Mouse (Mus musculus) CH12.LX (cell line): ENCODE measurements around the gene Zswim1. TPM values are rescaled to one million over a fixed set of nuclear protein-coding genes. Genes with fewer than 3 reads are reported as not detected.

Experiments used
- DNase-seq: peaks from one replicate; pipeline ENCODE4 v3.0.0-alpha.2; 2013; ENCODE audit errors: extremely low read depth
- H3K27ac ChIP-seq: 2 replicates; pipeline ENCODE4 v1.5.1; 2012; ENCODE audit warnings: low read depth, mild to moderate bottlenecking, control low read depth, moderate library complexity; ENCODE audit not compliant: insufficient read depth
- H3K27me3 ChIP-seq: replicated peaks from 2 replicates; pipeline ENCODE3; 2012; ENCODE audit warnings: inconsistent platforms
- H3K36me3 ChIP-seq, 2 experiments: replicated peaks in 1 of 2; 2 replicates each; pipeline versions ENCODE3 to v1.6.1; 2012; ENCODE audit warnings: inconsistent platforms in 1 of 2, low read length in 1 of 2, mild to moderate bottlenecking in 1 of 2, mixed read lengths in 1 of 2, moderate library complexity in 1 of 2; ENCODE audit not compliant: control insufficient read depth in 1 of 2, insufficient read depth in 1 of 2
- H3K4me1 ChIP-seq, 2 experiments: 2 replicates each; pipeline ENCODE4 v1.6.1; 2012; ENCODE audit warnings: inconsistent platforms in 1 of 2, moderate library complexity in 1 of 2; ENCODE audit not compliant: insufficient read depth in 2 of 2, control insufficient read depth in 1 of 2
- H3K4me2 ChIP-seq: 2 replicates; pipeline ENCODE4 v1.6.1; 2012; ENCODE audit warnings: low read depth, mild to moderate bottlenecking, control low read depth; ENCODE audit not compliant: poor library complexity, insufficient read depth, severe bottlenecking
- H3K4me3 ChIP-seq, 3 experiments: fragments of 150-350 bp in 1 of 3; sonication (generic) in 1 of 3; replicated peaks in 1 of 3; 2 replicates each; pipeline versions ENCODE3 to v1.5.1; 2011 to 2012; ENCODE audit warnings: low read depth in 2 of 3, low read length in 2 of 3, mild to moderate bottlenecking in 2 of 3, moderate library complexity in 2 of 3, control low read depth in 1 of 3, improper control_type of control experiment in 1 of 3, inconsistent platforms in 1 of 3, mixed read lengths in 1 of 3; ENCODE audit not compliant: poor library complexity in 1 of 3
- H3K79me2 ChIP-seq: replicated peaks from 2 replicates; pipeline ENCODE4 v1.6.1; 2012; ENCODE audit warnings: mild to moderate bottlenecking, moderate library complexity; ENCODE audit not compliant: control insufficient read depth, poor library complexity, insufficient read depth, severe bottlenecking; ENCODE audit errors: extremely low read depth
- H3K9ac ChIP-seq: 2 replicates; pipeline ENCODE4 v1.6.1; 2012; ENCODE audit warnings: low read depth, mild to moderate bottlenecking, control low read depth, moderate library complexity; ENCODE audit not compliant: insufficient read depth
- H3K9me3 ChIP-seq: replicated peaks from 2 replicates; pipeline ENCODE3; 2012; ENCODE audit warnings: low read length, inconsistent platforms, mixed read lengths
- CTCF ChIP-seq, 2 experiments: IDR thresholded peaks in 1 of 2; conservative IDR thresholded peaks in 1 of 2; 2 replicates each; pipeline ENCODE4 v1.5.1; 2011 to 2012; ENCODE audit warnings: low read depth in 2 of 2, low read length in 2 of 2, improper control_type of control experiment in 1 of 2, inconsistent platforms in 1 of 2, mild to moderate bottlenecking in 1 of 2, moderate library complexity in 1 of 2
- ELF1 ChIP-seq: IDR thresholded peaks from 2 replicates; pipeline ENCODE4 v1.6.1; 2014; ENCODE audit warnings: low read depth, mild to moderate bottlenecking, inconsistent platforms, low read length, improper control_type of control experiment
- ETS1 ChIP-seq: conservative IDR thresholded peaks from 2 replicates; pipeline ENCODE4 v1.6.1; 2012; ENCODE audit warnings: low read depth, mild to moderate bottlenecking, inconsistent platforms, low read length, improper control_type of control experiment, moderate library complexity
- GABPA ChIP-seq: IDR thresholded peaks from 2 replicates; pipeline ENCODE4 v1.6.1; 2012; ENCODE audit warnings: low read depth, low read length, improper control_type of control experiment, inconsistent platforms; ENCODE audit not compliant: insufficient replicate concordance
- JUN ChIP-seq: IDR thresholded peaks from 2 replicates; pipeline ENCODE4 v1.6.1; 2011; ENCODE audit warnings: low read depth, mild to moderate bottlenecking, low read length, improper control_type of control experiment, moderate library complexity; ENCODE audit not compliant: insufficient read depth
- MAX ChIP-seq: IDR thresholded peaks from 2 replicates; pipeline ENCODE4 v1.6.1; 2011; ENCODE audit warnings: low read length, improper control_type of control experiment
- MAZ ChIP-seq: IDR thresholded peaks from 2 replicates; pipeline ENCODE4 v1.6.1; 2012; ENCODE audit warnings: low read depth, mild to moderate bottlenecking, inconsistent platforms, low read length, improper control_type of control experiment, moderate library complexity
- MYC ChIP-seq: IDR thresholded peaks from 2 replicates; pipeline ENCODE4 v1.6.1; 2011; ENCODE audit warnings: low read depth, mild to moderate bottlenecking, improper control_type of control experiment, low read length
- NRF1 ChIP-seq: IDR thresholded peaks from 2 replicates; pipeline ENCODE4 v1.6.1; 2014; ENCODE audit warnings: low read depth, mild to moderate bottlenecking, inconsistent platforms, low read length, improper control_type of control experiment, moderate library complexity
- POLR2A ChIP-seq: IDR thresholded peaks from 2 replicates; pipeline ENCODE4 v1.6.1; 2011; ENCODE audit warnings: low read depth, mild to moderate bottlenecking, improper control_type of control experiment, low read length
- POLR2AphosphoS2 ChIP-seq: IDR thresholded peaks from 2 replicates; pipeline ENCODE4 v1.6.1; 2011; ENCODE audit warnings: low read depth, low read length, improper control_type of control experiment
- RCOR1 ChIP-seq: conservative IDR thresholded peaks from 2 replicates; pipeline ENCODE4 v1.6.1; 2012; ENCODE audit warnings: low read depth, mild to moderate bottlenecking, inconsistent platforms, low read length, improper control_type of control experiment
- SIN3A ChIP-seq: IDR thresholded peaks from 2 replicates; pipeline ENCODE4 v1.6.1; 2012; ENCODE audit warnings: low read length, improper control_type of control experiment, inconsistent platforms
- SMC3 ChIP-seq: IDR thresholded peaks from 2 replicates; pipeline ENCODE4 v1.6.1; 2011; ENCODE audit warnings: low read depth, low read length, improper control_type of control experiment
- TCF12 ChIP-seq: IDR thresholded peaks from 2 replicates; pipeline ENCODE4 v1.6.1; 2014; ENCODE audit warnings: low read depth, mild to moderate bottlenecking, inconsistent platforms, low read length, improper control_type of control experiment
- USF1 ChIP-seq: IDR thresholded peaks from 2 replicates; pipeline ENCODE4 v1.6.1; 2014; ENCODE audit warnings: low read depth, mild to moderate bottlenecking, inconsistent platforms, low read length, improper control_type of control experiment
- ZC3H11A ChIP-seq: IDR thresholded peaks from 2 replicates; pipeline ENCODE4 v1.6.1; 2012; ENCODE audit warnings: low read depth, mild to moderate bottlenecking, inconsistent platforms, low read length, improper control_type of control experiment
- ZKSCAN1 ChIP-seq: IDR thresholded peaks from 2 replicates; pipeline ENCODE4 v1.6.1; 2012; ENCODE audit warnings: low read depth, inconsistent platforms, low read length, improper control_type of control experiment, borderline replicate concordance
- ZMIZ1 ChIP-seq: IDR thresholded peaks from 2 replicates; pipeline ENCODE4 v1.6.1; 2012; ENCODE audit warnings: low read depth, mild to moderate bottlenecking, inconsistent platforms, low read length, improper control_type of control experiment
- ZNF384 ChIP-seq: IDR thresholded peaks from 2 replicates; pipeline ENCODE4 v1.6.1; 2012; ENCODE audit warnings: low read depth, low read length, improper control_type of control experiment, inconsistent platforms
- dilution Hi-C: fragments of 300-500 bp; cut with MboI; formaldehyde crosslinking; loops from 2 replicates; pipeline ENCODE4 v1.14.3; 2020; ENCODE audit warnings: low sequenced_read_pairs; ENCODE audit not compliant: extremely low pct_unique_long_range_greater_than_20kb, extremely low pct_ligation_motif_present
- in situ Hi-C: fragments of 300-500 bp; cut with MboI; formaldehyde crosslinking; loops from 3 replicates; pipeline ENCODE4 v1.14.3; 2019; ENCODE audit warnings: low sequenced_read_pairs, low pct_ligation_motif_present, low pct_unique_long_range_greater_than_20kb, mixed read lengths
- polyA plus RNA-seq: library from polyadenylated mRNA; unstranded; fragments of >175 nt; gene quantifications from 2 replicates; pipeline ENCODE4 v1.2.1, GENCODE M21; 2012; ENCODE audit warnings: low read depth; ENCODE audit not compliant: insufficient read length
- total RNA-seq, 2 experiments: library from RNA; depleted of rRNA; stranded (reverse); fragments of 300-350 nt in 1 of 2; fragments of >200 nt in 1 of 2; gene quantifications; 2 replicates each; pipeline ENCODE4 v1.2.3; 2012 to 2014

The Zswim1 gene
- total and polyA plus RNA-seq, 3 experiments = 5.3 to 13.8 (median 9.5) TPM

GRCm38 (mm10) chr2:164817703-164818102, 4.8 kb upstream of the Zswim1 start:
- H3K27me3 ChIP-seq = no peaks in the 10 kb centered on the region
- dilution Hi-C loops = no loop called here
- no peak overlapping the region for H3K9ac ChIP-seq
- in situ Hi-C loops = no loop called here
- no peaks in the 10 kb centered on the region for H3K79me2 ChIP-seq
- H3K4me3 ChIP-seq = no peak overlapping the region
- no peak for DNase-seq
- no peak overlapping the region for H3K4me2 ChIP-seq
- peaks cover 0 to 6% of the 10 kb centered on the region in 2 experiments; a peak in 2 of 4 replicates for H3K4me1 ChIP-seq
- peaks cover 11 to 47% of the 10 kb centered on the region in 2 experiments for H3K36me3 ChIP-seq
- no peak overlapping the region for H3K27ac ChIP-seq
- no peaks in the 10 kb centered on the region for H3K9me3 ChIP-seq
- TF ChIP-seq MAZ (no peak), CTCF (conservative IDR thresholded peaks at IDR 0.05 in 1 of 2, IDR thresholded peaks at IDR 0.05 in 1 of 2; ENCODE audit: low read depth in 2 of 2, low read length in 2 of 2) (peak in 1 of 2 experiments; percentile 29; a peak in 2 of 4 replicates)

GRCm38 (mm10) chr2:164821060-164821459, 1.4 kb upstream of the Zswim1 start:
- Histone ChIP-seq H3K4me1 (peaks cover 0 to 14% of the 10 kb centered on the region in 2 experiments; a peak in 3 of 4 replicates), H3K4me3 (no peak overlapping the region), H3K9ac (no peak overlapping the region), H3K79me2 (no peaks in the 10 kb centered on the region; the same call in 1 of the 2 replicates), H3K4me2 (no peak overlapping the region), H3K36me3 (peaks cover 26 to 45% of the 10 kb centered on the region in 2 experiments), H3K9me3 (no peaks in the 10 kb centered on the region), H3K27me3 (no peaks in the 10 kb centered on the region), H3K27ac (no peak overlapping the region)
- TF ChIP-seq SIN3A (no peak), ETS1 (no peak), MAZ (no peak), SMC3 (no peak), RCOR1 (no peak), ZNF384 (no peak), MAX (no peak), ZC3H11A (no peak), ELF1 (no peak), JUN (no peak), NRF1 (no peak), TCF12 (no peak), POLR2A (no peak)
- in situ Hi-C loops = no loop called here
- dilution Hi-C loops = no loop called here
- no peak for DNase-seq

DNA sequence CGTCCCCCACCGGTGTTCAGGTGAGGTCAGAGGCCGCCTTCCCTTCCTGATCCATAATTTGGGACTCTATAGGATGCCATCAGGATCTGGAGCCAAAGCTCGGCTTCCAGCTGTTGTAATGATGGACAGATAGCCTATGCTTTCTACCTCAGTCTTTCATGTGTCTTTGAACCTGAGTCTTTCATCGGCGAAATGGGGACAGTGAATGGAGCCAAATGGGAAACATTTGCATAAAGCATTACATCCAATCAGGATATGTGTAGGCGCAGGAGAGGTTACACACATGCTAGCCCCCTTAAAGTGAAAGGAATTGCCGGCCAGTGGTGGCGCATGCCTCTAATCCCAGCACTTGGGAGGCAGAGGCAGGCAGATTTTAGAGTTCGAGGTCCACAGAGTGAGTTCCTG, 697 bp downstream of the Zswim1 start:
- dilution Hi-C loops (no loop called here), in situ Hi-C loops (no loop called here)
- H3K79me2 ChIP-seq = no peaks in the 10 kb centered on the region; the same call in 1 of the 2 replicates
- H3K27ac ChIP-seq = peak overlapping the region; percentile 37; the same call in 1 of the 2 replicates
- H3K4me1 ChIP-seq = peaks cover 0 to 27% of the 10 kb centered on the region in 2 experiments; a peak in 3 of 4 replicates
- DNase-seq = peak; percentile 50
- H3K9me3 ChIP-seq = no peaks in the 10 kb centered on the region
- peak overlapping the region; percentile 74 to 97 (median 89) for H3K4me3 ChIP-seq
- peak overlapping the region; percentile 72 for H3K4me2 ChIP-seq
- H3K9ac ChIP-seq = peak overlapping the region; percentile 51
- no peak for TF ChIP-seq SMC3
- no peak for TF ChIP-seq POLR2AphosphoS2
- TF ChIP-seq ZKSCAN1 = no peak
- no peak for TF ChIP-seq MAZ
- TF ChIP-seq CTCF (conservative IDR thresholded peaks at IDR 0.05 in 1 of 2, IDR thresholded peaks at IDR 0.05 in 1 of 2; ENCODE audit: low read depth in 2 of 2, low read length in 2 of 2) = no peak; a peak in 1 of 4 replicates
- no peak for TF ChIP-seq ZC3H11A
- no peak for TF ChIP-seq ZMIZ1
- TF ChIP-seq USF1 = no peak
- TF ChIP-seq GABPA = no peak
- no peak for TF ChIP-seq ETS1
- no peak for TF ChIP-seq MYC
- TF ChIP-seq, all 38 proteins: peak for 0
- no peaks in the 10 kb centered on the region for H3K27me3 ChIP-seq
- peaks cover 42 to 63% of the 10 kb centered on the region in 2 experiments for H3K36me3 ChIP-seq
